Mouse (Mus musculus) forebrain, postnatal 0 days (tissue): ENCODE measurements around the gene Mmp28. TPM values are rescaled to one million over a fixed set of nuclear protein-coding genes. Genes with fewer than 3 reads are reported as not detected.

Source experiments
- ATAC-seq: fragments of 200-750 bp; cut with Nextera tagmentation; 2 replicates; pipeline ENCODE4 v1.8.0; 2017; ENCODE audit warnings: mild to moderate bottlenecking, moderate library complexity
- DNase-seq: peaks from one replicate; pipeline ENCODE4 v3.0.0-alpha.2; 2015
- H3K27ac ChIP-seq: fragments of 300-500 bp; sonication (generic); 2 replicates; pipeline ENCODE4 v1.5.1; 2014; ENCODE audit warnings: low read depth, mild to moderate bottlenecking, antibody characterized with exemption, low read length, moderate library complexity, mixed read lengths
- H3K27me3 ChIP-seq: fragments of 300-500 bp; sonication (generic); 2 replicates; pipeline ENCODE4 v1.6.1; 2014; ENCODE audit warnings: mild to moderate bottlenecking, low read length, mixed read lengths; ENCODE audit not compliant: insufficient read depth
- H3K36me3 ChIP-seq: fragments of 300-500 bp; sonication (generic); 2 replicates; pipeline ENCODE4 v1.6.1; 2014; ENCODE audit warnings: mild to moderate bottlenecking, moderate library complexity; ENCODE audit not compliant: insufficient read depth
- H3K4me1 ChIP-seq: fragments of 300-500 bp; sonication (generic); 2 replicates; pipeline ENCODE4 v1.6.1; 2014; ENCODE audit warnings: antibody characterized with exemption; ENCODE audit not compliant: insufficient read depth
- H3K4me2 ChIP-seq: fragments of 300-500 bp; sonication (generic); 2 replicates; pipeline ENCODE4 v1.6.1; 2014; ENCODE audit warnings: low read depth, mild to moderate bottlenecking, moderate library complexity
- H3K4me3 ChIP-seq: fragments of 300-500 bp; sonication (generic); 2 replicates; pipeline ENCODE4 v1.5.1; 2014; ENCODE audit warnings: low read depth, low read length, mixed read lengths
- H3K9ac ChIP-seq: fragments of 300-500 bp; sonication (generic); 2 replicates; pipeline ENCODE4 v1.6.1; 2014; ENCODE audit warnings: mild to moderate bottlenecking
- H3K9me3 ChIP-seq: fragments of 300-500 bp; sonication (generic); 2 replicates; pipeline ENCODE4 v1.6.1; 2016; ENCODE audit warnings: low read length
- CTCF ChIP-seq: sonication (generic); IDR thresholded peaks from 2 replicates; pipeline ENCODE4 v1.5.1; 2016; ENCODE audit warnings: antibody characterized with exemption, control low read depth, low read depth
- WGBS: fragments of 180-500 bp; shearing (Covaris S2); extraction: QIAGEN DNeasy Blood & Tissue Kit; methylation state at CpG from one replicate; pipeline ENCODE4 v1.1.7; 2014; 5-methylcytosine and 5-hydroxymethylcytosine counted together
- polyA plus RNA-seq: library from polyadenylated mRNA; unstranded; fragments of >200 nt; fragmentation: Nextera tagmentation; extraction: Ambion mirVana; gene quantifications from 2 replicates; pipeline ENCODE4 v1.2.1, GENCODE M21; 2015
- total RNA-seq: library from RNA; depleted of rRNA; stranded (reverse); fragments of >200 nt; gene quantifications from 2 replicates; pipeline ENCODE4 v1.2.3, GENCODE M21; 2014

Mmp28 gene
- total and polyA plus RNA-seq, 2 experiments from 2014 or later = 1.1 to 5.6 TPM

DNA sequence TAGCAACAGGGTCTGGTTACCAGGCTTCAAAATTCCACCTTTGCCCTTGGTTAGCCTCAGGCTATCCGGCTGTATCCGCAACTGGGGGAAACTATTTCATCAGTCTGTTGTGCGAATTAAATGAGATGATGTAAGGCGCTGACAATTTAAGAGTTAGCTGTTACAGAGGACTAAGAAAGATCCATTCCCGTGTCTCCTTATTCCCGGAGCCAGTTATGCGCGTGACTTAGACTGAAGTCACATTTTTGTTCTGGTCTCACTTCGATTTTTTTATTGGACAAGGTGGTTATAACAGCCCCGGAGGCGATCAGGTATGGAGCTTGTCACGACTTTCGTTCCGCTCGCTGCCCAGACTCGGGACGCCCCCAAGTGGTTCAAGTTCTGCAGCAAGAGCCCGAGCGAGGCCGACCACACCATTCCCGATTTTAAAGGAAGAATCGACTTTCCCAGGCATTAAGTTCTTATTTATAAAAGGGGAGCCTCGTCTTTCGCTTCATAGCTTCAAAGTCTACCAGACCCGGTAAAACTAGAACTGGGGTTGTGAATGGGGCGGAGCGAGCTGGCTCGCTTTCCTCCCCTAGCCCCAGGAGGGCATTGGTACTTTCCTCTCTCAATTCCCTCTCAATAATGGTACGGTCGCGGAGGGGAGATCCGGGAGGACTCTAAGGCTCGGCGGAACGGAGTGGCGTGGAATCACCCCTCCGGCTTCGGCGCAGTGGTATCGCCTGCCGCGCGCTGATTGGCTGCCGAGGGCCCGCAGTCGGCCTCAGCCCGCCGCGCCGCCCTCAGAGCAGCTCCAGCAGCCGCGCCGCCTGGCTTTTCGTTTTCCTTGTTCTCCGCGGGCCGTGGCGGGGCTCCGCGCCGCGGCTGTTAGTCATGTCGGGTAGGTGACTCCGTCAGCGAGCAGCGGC is 9.7 kb upstream of the Mmp28 start, which contains the start of gene Taf15:
Taf15 (plus strand) TSS at position 763 of the 911 bp plus-strand sequence.
- peak within 1 kb of the TSS; percentile 79 for H3K4me3 ChIP-seq
- H3K4me1 ChIP-seq = peaks cover 9% of the 10 kb centered on the region; the same call in 1 of the 2 replicates
- peak within 1 kb of the TSS; percentile 82 for H3K9ac ChIP-seq
- WGBS = under 1% methylated on average over 66 of the region's 66 CpGs
- peak within 1 kb of the TSS; percentile 99 for H3K27ac ChIP-seq
- H3K36me3 ChIP-seq = no peaks in the 10 kb centered on the region
- ATAC-seq = peak; percentile 98
- DNase-seq = peak; percentile 99
- no peaks in the 10 kb centered on the region for H3K27me3 ChIP-seq
- H3K9me3 ChIP-seq = no peaks in the 10 kb centered on the region
- peak; percentile 77 for TF ChIP-seq CTCF
- peak within 1 kb of the TSS; percentile 89 for H3K4me2 ChIP-seq

DNA sequence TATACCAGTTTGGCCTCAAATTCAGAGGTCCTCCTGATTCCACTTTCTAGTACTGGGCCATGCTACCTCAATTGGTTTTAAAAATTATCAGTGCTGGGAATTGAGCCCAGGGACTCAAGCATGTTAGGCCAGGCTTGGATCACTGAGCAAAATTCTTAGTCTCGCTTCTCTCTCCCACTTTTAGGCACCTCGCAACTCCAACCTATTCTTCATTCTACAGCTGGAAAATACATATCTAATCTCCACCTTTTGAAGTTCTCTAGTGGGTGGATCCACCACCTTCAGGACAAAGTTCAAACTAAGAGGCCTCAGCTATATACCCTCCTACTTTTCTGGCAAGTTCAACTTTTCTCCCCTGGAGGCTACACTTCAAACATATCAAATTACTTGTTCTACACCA is 8.9 kb upstream of the Mmp28 start:
- 90% methylated on average over 2 of the region's 2 CpGs for WGBS
- H3K4me2 ChIP-seq = peak overlapping the region; percentile 57; the same call in 1 of the 2 replicates
- H3K4me3 ChIP-seq = 0 out of 2 replicates have a peak overlapping the region, but pooled peaks have one; percentile 79
- no peak overlapping the region for H3K27ac ChIP-seq
- no peak for TF ChIP-seq CTCF
- H3K4me1 ChIP-seq = peaks cover 9% of the 10 kb centered on the region; the same call in 1 of the 2 replicates
- H3K9me3 ChIP-seq = no peaks in the 10 kb centered on the region
- no peaks in the 10 kb centered on the region for H3K36me3 ChIP-seq
- H3K9ac ChIP-seq = peak overlapping the region; percentile 82; the same call in 1 of the 2 replicates
- ATAC-seq (no peak), DNase-seq (no peak)
- H3K27me3 ChIP-seq = no peaks in the 10 kb centered on the region

DNA sequence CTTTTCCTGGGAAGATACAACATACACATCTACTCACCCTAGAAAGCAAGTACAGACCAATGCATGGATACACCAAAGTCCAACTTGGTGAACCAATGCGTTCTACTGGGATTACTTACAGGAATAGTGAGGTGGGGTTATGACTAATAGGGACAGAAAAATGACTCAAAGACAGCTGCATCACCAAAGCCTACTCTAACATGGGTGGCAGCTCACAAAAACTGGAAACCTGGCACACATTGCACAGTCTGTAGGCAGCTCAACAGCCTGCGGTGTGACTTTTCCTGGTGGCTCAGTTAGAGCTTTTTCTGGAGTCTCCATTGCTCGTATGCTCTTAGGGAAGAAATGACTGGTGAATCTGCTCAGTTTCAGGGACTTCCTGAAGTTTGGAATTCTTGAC is 5.9 kb upstream of the Mmp28 start:
- Histone ChIP-seq H3K4me1 (no peaks in the 10 kb centered on the region), H3K9ac (no peak overlapping the region), H3K9me3 (no peaks in the 10 kb centered on the region), H3K4me3 (no peak overlapping the region), H3K36me3 (no peaks in the 10 kb centered on the region), H3K27me3 (0 out of 2 replicates have a peak, but pooled peaks cover 6% of the 10 kb centered on the region), H3K4me2 (no peak overlapping the region), H3K27ac (no peak overlapping the region)
- ATAC-seq (no peak), DNase-seq (no peak)
- TF ChIP-seq CTCF = no peak
- WGBS = 92% methylated on average over 3 of the region's 3 CpGs

- Histone ChIP-seq H3K36me3 (no peaks in the 10 kb centered on the region), H3K27me3 (peaks cover 18% of the 10 kb centered on the region), H3K9me3 (no peaks in the 10 kb centered on the region), H3K9ac (no peak overlapping the region), H3K27ac (no peak overlapping the region), H3K4me3 (no peak overlapping the region), H3K4me1 (no peaks in the 10 kb centered on the region), H3K4me2 (no peak overlapping the region)
- ATAC-seq (no peak; the same call in 1 of the 2 replicates), DNase-seq (peak; percentile 36)
- TF ChIP-seq CTCF = no peak
- 33% methylated on average over 11 of the region's 11 CpGs for WGBS
These were observed 4.3 kb upstream of the Mmp28 start for GRCm38 (mm10) chr11:83467120-83467652.

- peak; percentile 36 for DNase-seq
- WGBS = 6% methylated on average over 2 of the region's 2 CpGs
- no peak overlapping the region for H3K9ac ChIP-seq
- peaks cover 23% of the 10 kb centered on the region for H3K27me3 ChIP-seq
- H3K36me3 ChIP-seq = no peaks in the 10 kb centered on the region
- no peak overlapping the region for H3K27ac ChIP-seq
- ATAC-seq = peak; percentile 14; the same call in 1 of the 2 replicates
- H3K9me3 ChIP-seq = no peaks in the 10 kb centered on the region
- no peak overlapping the region for H3K4me2 ChIP-seq
- no peaks in the 10 kb centered on the region for H3K4me1 ChIP-seq
- H3K4me3 ChIP-seq = no peak overlapping the region
- TF ChIP-seq CTCF = no peak
These were observed 3.1 kb upstream of the Mmp28 start for GRCm38 (mm10) chr11:83465976-83466375.

DNA sequence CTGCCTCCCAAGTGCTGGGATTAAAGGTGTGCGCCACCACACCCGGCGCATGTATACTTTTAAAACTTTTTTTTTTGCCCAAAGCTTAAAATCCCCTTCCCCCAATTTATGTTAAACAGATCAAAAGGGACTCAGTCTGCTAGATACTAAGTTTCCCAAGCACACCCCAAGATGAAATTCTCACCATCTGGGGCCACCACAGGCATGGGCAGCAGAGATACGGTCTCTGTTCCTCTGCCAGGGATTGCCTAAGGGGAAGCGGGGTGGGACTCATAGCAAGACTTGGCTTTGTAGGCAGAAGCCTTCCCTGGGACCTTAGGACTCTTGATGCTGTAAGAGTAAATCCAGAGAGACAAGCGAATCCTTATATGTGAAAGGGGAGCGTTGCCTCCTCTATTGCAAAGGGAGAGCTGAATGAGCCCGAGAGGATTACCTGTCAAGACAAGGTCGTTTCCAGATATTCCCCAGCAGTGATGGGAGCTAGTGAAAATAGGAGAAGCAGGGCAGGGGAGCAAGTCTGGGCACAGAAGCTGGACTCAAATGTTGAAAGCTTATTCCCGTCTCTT is 1.3 kb downstream of the Mmp28 start:
- DNase-seq = no peak
- Histone ChIP-seq H3K27ac (no peak overlapping the region), H3K27me3 (peaks cover 23% of the 10 kb centered on the region), H3K9ac (no peak overlapping the region), H3K4me2 (no peak overlapping the region), H3K9me3 (no peaks in the 10 kb centered on the region), H3K4me1 (no peaks in the 10 kb centered on the region), H3K36me3 (no peaks in the 10 kb centered on the region), H3K4me3 (no peak overlapping the region)
- no peak for ATAC-seq
- no peak for TF ChIP-seq CTCF
- 72% methylated on average over 10 of the region's 10 CpGs for WGBS
